Mouse (Mus musculus): ENCODE results near the gene Olfr544. TPM values are rescaled to one million over a fixed set of nuclear protein-coding genes. Genes with fewer than 3 reads are reported as not detected.

Olfr544 gene
- polyA plus RNA-seq, 1 experiment from 2014 or later = 0.05 TPM

- no peak overlapping the region for H3K4me2 ChIP-seq (ENCODE audit: low read depth, severe bottlenecking)
- H3K4me1 ChIP-seq (ENCODE audit: control insufficient read depth, insufficient read depth, low read length) = no peaks in the 10 kb centered on the region
- no peak overlapping the region for H3K4me3 ChIP-seq (ENCODE audit: low read depth, low read length)
- H3K27ac ChIP-seq (replicated peaks; ENCODE audit: low read depth, low read length) = no peak overlapping the region
- H3K27me3 ChIP-seq (ENCODE audit: control insufficient read depth, insufficient read depth, low read length) = no peaks in the 10 kb centered on the region
- no peak for DNase-seq (ENCODE audit: low spot score)
- WGBS = 70% methylated on average over 2 of the region's 2 CpGs
- no peak overlapping the region for H3K9ac ChIP-seq (ENCODE audit: low read length)
- no peaks in the 10 kb centered on the region for H3K9me3 ChIP-seq (ENCODE audit: control insufficient read depth, low read length)
- no peaks in the 10 kb centered on the region for H3K36me3 ChIP-seq (ENCODE audit: control insufficient read depth, insufficient read depth, low read length)
- ATAC-seq (ENCODE audit: insufficient number of reproducible peaks, low FRiP score, low TSS enrichment, low read depth) = no peak
These were observed 53.8 kb downstream of the Olfr544 start for GRCm38 (mm10) chr7:102434344-102434743.

Other genes starting within 250 kb of the Olfr544 start
- 54.4 and 58.7 TPM in 2 replicates for gene Rhog, start 232.3 kb downstream of the Olfr544 start, polyA plus RNA-seq (2014; fragmentation: Nextera tagmentation; extraction: Ambion mirVana)
- gene Stim1, start 220.5 kb downstream of the Olfr544 start, polyA plus RNA-seq (2014; fragmentation: Nextera tagmentation; extraction: Ambion mirVana) = 14.2 and 15.8 TPM in 2 replicates
- gene Rrm1, start 46.6 kb downstream of the Olfr544 start, polyA plus RNA-seq (2014; fragmentation: Nextera tagmentation; extraction: Ambion mirVana) = 261 and 275 TPM in 2 replicates
- 0.23 and 0.56 TPM in 2 replicates for gene Olfr543, start 6.6 kb downstream of the Olfr544 start, polyA plus RNA-seq (2014; fragmentation: Nextera tagmentation; extraction: Ambion mirVana)
- gene Olfr545, start 11.3 kb upstream of the Olfr544 start, polyA plus RNA-seq (2014; fragmentation: Nextera tagmentation; extraction: Ambion mirVana) = 0.39 TPM in 1 of 2 replicates, not detected in the other
- gene Olfr547, start 46.4 kb upstream of the Olfr544 start, polyA plus RNA-seq (2014; fragmentation: Nextera tagmentation; extraction: Ambion mirVana) = not detected in 2 replicates
- gene Olfr548-ps1, start 52.6 kb upstream of the Olfr544 start, polyA plus RNA-seq (2014; fragmentation: Nextera tagmentation; extraction: Ambion mirVana) = not detected in 2 replicates
- not detected in 2 replicates for gene Olfr549, start 61.6 kb upstream of the Olfr544 start, polyA plus RNA-seq (2014; fragmentation: Nextera tagmentation; extraction: Ambion mirVana)
- gene Trim21, start 77.2 kb upstream of the Olfr544 start, polyA plus RNA-seq (2014; fragmentation: Nextera tagmentation; extraction: Ambion mirVana) = 0.13 and 0.95 TPM in 2 replicates
- not detected in 2 replicates for gene Olfr550, start 83.1 kb upstream of the Olfr544 start, polyA plus RNA-seq (2014; fragmentation: Nextera tagmentation; extraction: Ambion mirVana)
- not detected in 2 replicates for gene Olfr551, start 103.6 kb upstream of the Olfr544 start, polyA plus RNA-seq (2014; fragmentation: Nextera tagmentation; extraction: Ambion mirVana)
- not detected in 2 replicates for gene Olfr552, start 109.5 kb upstream of the Olfr544 start, polyA plus RNA-seq (2014; fragmentation: Nextera tagmentation; extraction: Ambion mirVana)
- not detected in 2 replicates for gene Olfr553, start 129.9 kb upstream of the Olfr544 start, polyA plus RNA-seq (2014; fragmentation: Nextera tagmentation; extraction: Ambion mirVana)
- not detected in 2 replicates for gene Olfr554, start 150.1 kb upstream of the Olfr544 start, polyA plus RNA-seq (2014; fragmentation: Nextera tagmentation; extraction: Ambion mirVana)
- gene Olfr555, start 170.5 kb upstream of the Olfr544 start, polyA plus RNA-seq (2014; fragmentation: Nextera tagmentation; extraction: Ambion mirVana) = not detected in 2 replicates
- not detected in 2 replicates for gene Olfr556, start 176.6 kb upstream of the Olfr544 start, polyA plus RNA-seq (2014; fragmentation: Nextera tagmentation; extraction: Ambion mirVana)
- gene Trim68, start 199.0 kb upstream of the Olfr544 start, polyA plus RNA-seq (2014; fragmentation: Nextera tagmentation; extraction: Ambion mirVana) = 12.9 and 13.6 TPM in 2 replicates
- not detected in 2 replicates for gene Olfr557, start 207.6 kb upstream of the Olfr544 start, polyA plus RNA-seq (2014; fragmentation: Nextera tagmentation; extraction: Ambion mirVana)
- not detected in 2 replicates for gene Olfr558, start 213.9 kb upstream of the Olfr544 start, polyA plus RNA-seq (2014; fragmentation: Nextera tagmentation; extraction: Ambion mirVana)
- not detected in 2 replicates for gene Olfr33, start 230.8 kb upstream of the Olfr544 start, polyA plus RNA-seq (2014; fragmentation: Nextera tagmentation; extraction: Ambion mirVana)
- gene Olfr559, start 239.2 kb upstream of the Olfr544 start, polyA plus RNA-seq (2014; fragmentation: Nextera tagmentation; extraction: Ambion mirVana) = not detected in 2 replicates

Measured in limb, embryonic 11.5 days (tissue).